Mouse (Mus musculus): Measurements from ENCODE around the gene Mier2.

Mier2 gene

DNA sequence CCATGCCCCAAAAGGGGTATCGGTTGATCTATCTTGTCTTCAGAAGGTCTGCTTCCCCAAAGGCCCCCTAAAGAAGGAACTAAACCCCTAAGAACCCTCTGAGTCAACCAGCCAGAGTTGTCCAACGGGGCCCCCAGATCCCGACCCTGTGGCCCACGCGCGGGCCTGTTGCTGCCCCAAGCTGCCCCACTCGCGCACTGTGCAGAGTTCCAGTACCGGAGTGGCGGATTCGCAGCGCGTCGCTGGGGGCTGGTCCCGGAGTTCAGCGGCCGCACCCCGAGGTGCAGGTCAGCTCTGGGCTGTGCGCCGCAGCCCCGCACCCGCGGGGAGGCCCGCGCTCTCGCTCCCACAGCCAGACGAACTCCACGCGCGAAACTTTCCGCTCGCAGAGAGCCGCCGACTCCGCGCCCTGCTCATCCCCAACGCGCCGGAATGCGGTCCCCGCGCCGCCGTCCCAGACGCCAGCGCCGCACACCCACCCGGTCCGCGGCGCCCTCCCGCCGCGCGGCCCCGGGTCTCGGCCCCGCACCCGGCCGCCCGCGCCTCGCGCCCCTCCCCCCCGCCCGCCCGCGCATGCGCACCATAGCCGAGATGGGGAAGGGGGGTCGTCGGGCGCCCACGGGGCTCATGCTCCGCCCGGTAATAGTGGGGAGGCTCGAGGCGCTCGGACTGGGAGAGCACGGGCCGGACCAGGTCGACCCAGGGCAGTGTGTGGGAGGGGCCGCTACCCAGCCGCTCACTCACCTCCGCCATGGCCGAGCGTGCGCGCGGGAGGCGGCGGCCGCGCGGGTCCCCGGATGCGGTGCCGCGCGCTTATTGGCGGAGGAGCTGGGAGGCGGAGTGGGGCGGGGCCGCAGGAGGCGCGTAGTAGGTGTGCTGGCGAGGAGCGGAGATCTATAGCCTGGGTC is at the start of gene Mier2:
Mier2 (minus strand) TSS at position 870 of the 908 bp plus-strand sequence.
- peak; percentile 79 to 83 for DNase-seq (ENCODE audit: low spot score in 2 of 2)

DNA sequence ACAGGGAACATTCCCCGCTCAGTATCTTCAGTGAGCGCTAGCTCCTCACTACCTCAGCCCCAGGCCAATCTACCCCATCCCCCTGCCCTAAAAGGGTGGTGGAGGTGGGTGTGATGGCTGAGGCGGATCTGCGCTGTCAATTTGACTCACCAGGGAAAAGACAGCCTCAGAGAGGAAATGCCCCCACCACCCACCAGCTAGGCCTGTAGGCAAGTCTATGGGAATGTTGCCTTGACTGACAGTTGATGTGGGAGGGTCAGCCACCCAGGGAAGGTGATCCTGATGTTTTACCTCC is 42.9 kb upstream of the Mier2 start:
- DNase-seq (ENCODE audit: low spot score in 2 of 2), result peak in 1 of 2 experiments; percentile 61

DNA sequence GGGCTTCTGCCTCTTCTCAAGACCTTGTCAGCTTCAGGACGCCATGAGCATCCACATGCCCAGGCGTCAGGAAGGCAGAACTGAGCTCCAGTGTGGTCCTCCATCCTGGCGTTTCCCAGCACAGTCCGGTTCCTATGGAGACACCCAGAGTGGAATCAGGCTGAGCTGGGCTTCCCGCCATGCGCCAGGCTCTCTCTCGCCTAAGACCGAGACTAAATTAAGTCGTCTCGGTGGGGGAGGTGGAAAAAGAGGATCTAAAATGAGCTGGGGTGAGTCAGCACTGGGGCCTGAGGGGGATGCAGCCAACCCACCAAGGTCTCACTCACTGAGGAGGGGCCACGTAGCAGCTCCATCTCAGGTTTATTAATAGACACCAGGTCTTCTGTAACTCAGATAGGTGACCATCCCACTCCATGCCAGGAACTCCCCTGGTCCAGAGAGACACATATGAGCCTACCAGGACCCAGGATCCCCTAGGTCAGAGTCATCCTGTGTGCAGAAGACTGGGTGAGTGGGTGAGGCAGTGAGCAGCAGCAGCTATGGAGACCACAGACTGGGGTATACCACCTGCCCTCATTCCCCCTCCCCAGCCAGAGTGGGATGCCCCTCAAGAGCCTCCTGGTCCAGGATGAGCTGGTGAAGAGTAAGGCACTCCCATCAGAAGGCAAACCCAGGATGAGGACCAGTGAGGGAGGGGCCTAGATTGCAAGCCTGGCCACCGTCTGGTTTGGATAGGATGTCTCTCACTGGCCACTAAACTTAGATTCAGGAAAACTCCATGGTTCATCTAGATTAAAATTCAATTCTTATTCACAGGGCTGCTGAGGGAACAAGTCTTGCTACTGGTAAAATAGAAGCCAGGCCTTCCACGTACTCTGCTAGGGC is 42.3 kb upstream of the Mier2 start:
- DNase-seq (ENCODE audit: low spot score in 2 of 2), result peak; percentile 80 to 84

GRCm38 (mm10) chr10:79595590-79595929 is 40.6 kb upstream of the Mier2 start:
- no peak for DNase-seq (ENCODE audit: low spot score in 2 of 2)

- peak; percentile 71 to 74 for DNase-seq (ENCODE audit: low spot score in 2 of 2)
These were observed 40.0 kb upstream of the Mier2 start for GRCm38 (mm10) chr10:79594872-79595589.

- no peak for DNase-seq (ENCODE audit: low spot score in 2 of 2)
These were observed 39.1 kb upstream of the Mier2 start for GRCm38 (mm10) chr10:79594111-79594510.

- no peak for DNase-seq (ENCODE audit: low spot score in 2 of 2)
These were observed 35.7 kb upstream of the Mier2 start for GRCm38 (mm10) chr10:79590702-79591101.

DNA sequence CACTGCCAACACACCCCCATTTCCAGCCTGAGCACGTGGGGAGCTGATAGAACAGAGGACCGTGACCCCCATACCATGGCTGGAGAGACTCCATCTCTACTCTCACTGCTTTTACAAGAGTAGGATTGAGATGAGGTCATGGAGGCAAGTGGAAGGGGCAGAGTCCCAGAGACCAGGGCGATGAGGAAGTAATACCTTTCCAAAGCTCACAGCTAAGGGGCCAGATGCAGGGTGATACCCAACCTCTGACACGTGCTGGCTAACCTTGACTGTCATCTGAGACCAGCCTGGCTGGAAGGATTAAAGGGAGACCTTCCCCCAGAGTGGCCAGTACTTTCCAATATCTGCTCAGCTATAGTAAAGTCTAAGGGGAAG is 32.7 kb upstream of the Mier2 start:
- no peak for DNase-seq (ENCODE audit: low spot score in 2 of 2)

GRCm38 (mm10) chr10:79587061-79587751 is 32.2 kb upstream of the Mier2 start, which contains the start of gene Theg:
Gene Theg (minus strand): TSS chr10:79587331.
- DNase-seq (ENCODE audit: low spot score in 2 of 2), result no peak

DNA sequence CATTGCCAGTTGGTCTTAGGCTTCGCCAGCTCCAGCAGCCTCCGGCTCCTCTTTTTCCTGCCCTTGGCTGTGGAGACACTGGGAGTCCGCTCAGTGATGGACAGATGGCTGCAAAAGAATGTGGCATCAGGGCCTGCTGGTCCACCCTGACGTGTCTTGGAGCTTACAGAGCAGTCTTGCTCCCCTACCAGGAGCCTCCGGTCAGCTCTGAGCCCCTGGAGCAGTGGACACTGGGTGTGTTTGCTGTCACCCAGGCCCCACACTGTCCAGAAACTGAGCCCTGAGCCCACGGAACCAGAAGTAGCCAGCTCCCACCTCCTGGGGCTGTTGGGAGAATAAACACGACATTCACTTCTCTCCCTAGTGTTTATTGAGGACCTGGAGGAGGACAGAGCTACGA is 31.2 kb upstream of the Mier2 start:
- DNase-seq (ENCODE audit: low spot score in 2 of 2), result no peak

- DNase-seq (ENCODE audit: low spot score in 2 of 2), result no peak
These were observed 30.7 kb upstream of the Mier2 start for GRCm38 (mm10) chr10:79585723-79586122.

DNA sequence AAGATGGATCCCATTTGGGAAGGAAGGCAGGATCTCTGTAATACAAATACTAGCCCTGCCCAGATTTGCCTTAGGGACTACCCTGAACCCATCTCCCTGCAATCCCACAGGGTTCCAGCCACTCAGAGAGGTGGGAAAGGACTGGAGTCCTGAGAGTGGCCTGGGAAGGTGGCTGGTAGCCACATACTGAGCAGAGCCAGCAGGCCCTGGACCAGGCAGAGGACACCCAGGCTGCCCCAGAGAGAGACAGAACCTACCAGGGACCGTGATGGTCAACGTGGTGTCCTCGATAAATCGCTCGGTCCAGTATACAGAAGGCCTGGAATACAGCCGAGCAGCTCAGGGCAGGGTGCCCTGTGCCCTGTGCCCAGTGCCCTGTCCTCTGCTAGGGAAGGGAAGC is 30.1 kb upstream of the Mier2 start:
- DNase-seq (ENCODE audit: low spot score in 2 of 2), result no peak

- DNase-seq (ENCODE audit: low spot score in 2 of 2), result no peak
These were observed 29.4 kb upstream of the Mier2 start for GRCm38 (mm10) chr10:79584426-79584825.

DNA sequence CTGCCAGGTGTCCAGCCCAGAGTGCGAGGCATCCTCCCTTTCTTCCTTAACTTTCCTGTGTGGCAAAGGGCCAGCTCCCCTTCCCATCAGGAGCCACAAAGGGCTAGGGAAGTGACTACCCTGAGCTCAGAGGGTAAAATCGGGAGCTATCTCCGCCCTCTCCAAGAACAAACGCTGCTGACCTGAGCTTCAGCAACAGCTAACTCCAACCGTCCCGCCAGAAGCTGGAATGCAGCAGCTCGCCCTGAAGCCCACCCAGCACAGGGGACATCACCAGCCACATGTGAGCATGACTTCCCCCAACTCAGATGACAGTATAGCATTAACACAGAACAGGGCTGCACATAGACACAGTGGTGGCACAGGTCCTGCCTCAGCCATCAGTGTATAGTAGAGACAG is 29.0 kb upstream of the Mier2 start:
- DNase-seq (ENCODE audit: low spot score in 2 of 2), result no peak

DNA sequence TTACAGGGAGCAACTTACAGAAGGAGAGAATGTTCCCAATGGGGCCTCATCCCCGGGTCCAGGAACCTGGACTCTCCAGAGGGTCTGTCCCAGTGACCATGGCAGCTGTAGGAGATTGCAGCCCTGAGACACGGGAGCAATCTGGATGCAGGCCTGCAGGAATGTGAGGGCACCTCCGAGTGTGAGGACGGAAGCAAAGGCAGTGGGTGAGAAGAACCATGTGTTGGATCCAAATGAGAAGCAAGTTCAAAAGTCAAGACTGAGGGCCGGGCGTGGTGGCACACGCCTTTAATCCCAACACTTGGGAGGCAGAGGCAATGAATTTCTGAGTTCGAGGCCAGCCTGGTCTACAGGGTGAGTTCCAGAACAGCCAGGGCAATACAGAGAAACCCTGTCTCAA is 26.5 kb upstream of the Mier2 start:
- DNase-seq (ENCODE audit: low spot score in 2 of 2), result no peak

- no peak for DNase-seq (ENCODE audit: low spot score in 2 of 2)
These were observed 25.8 kb upstream of the Mier2 start for GRCm38 (mm10) chr10:79580811-79581210.

- no peak for DNase-seq (ENCODE audit: low spot score in 2 of 2)
These were observed 25.4 kb upstream of the Mier2 start for GRCm38 (mm10) chr10:79580356-79580755.

DNA sequence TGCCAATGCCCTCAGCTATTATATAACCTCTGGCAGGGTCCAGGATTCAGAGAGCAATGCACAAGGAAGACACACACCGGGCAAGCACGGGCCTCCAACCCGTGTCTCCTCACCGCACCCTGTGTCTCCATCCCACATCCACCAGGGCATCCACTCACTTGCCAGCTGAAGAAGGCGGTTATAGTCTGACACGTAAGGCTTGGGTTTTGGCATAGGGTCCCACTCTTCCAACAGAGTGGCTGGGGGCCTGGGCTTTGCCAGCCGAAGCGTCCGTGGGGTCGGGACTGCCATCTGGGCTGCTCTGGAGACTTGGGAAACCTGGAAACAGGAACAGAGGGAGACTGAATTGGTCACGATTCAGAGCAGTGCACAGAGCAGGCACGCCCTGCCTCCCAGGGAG is 24.8 kb upstream of the Mier2 start:
- no peak for DNase-seq (ENCODE audit: low spot score in 2 of 2)

DNA sequence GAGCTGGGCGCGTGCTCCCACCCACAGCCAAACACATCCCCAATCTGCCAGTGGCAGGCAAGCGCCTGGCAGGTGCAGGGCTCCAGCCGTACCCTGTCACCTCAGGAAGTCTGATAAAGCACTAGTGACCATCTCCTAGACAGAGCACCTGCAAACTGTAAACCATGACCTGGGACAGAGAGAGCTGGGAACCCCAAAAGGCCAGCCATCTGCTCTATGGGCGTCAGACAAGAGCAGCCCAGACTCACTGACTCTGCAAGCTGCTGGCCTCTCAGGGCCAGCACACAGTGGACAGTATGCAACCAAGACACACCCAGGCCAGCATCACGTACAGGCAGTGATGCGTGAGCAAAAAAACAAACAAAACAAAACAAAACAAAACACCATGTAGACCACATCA is 23.9 kb upstream of the Mier2 start:
- DNase-seq (ENCODE audit: low spot score in 2 of 2), result no peak

GRCm38 (mm10) chr10:79578276-79578675 is 23.3 kb upstream of the Mier2 start:
- DNase-seq (ENCODE audit: low spot score in 2 of 2), result no peak

DNA sequence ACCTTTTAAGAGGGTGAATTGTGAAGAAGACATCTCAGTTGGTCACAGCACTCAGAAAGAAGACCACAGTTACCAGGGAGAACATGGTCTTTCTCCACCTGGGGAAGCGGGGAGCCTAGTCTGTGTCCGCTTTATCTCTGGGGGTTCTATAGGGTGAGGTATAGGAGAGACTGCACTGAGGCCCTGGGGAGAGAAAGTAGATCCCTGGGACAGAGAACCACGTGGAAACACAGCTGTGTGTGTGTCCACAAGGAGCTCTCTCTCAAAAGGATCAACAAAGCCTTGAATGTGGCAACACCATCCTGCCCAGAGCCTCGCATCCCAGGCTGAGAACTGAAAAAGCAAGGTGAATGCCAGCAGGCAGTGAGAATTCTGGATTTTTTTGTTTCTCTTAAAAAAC is 22.4 kb upstream of the Mier2 start:
- no peak for DNase-seq (ENCODE audit: low spot score in 2 of 2)

DNA sequence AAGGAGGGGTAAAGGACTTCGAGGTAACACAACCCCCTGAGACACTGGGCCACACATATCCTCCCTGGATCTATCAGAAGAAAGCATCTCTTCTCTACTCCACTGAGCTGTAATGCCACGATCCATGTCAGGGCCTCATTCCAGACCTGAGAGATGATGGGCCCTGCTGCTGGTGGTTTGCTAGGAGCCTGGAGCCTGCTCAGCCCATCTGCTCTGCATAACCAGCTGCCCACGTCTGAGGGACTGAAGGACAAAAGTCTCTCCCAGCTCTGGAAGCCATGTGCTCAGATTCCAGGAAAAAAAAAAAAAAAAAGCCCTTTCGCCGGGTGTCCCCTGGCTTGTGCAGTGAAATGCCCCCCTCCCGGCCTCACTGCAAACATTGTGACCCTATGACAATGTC is 20.8 kb upstream of the Mier2 start:
- DNase-seq (ENCODE audit: low spot score in 2 of 2), result peak; percentile 19 to 29

Measured in right cerebral cortex, adult 2 months (tissue).